Mouse (Mus musculus) MEL (cell line): ENCODE results near the gene Bloc1s6.

Experiments used
- CTCF ChIP-seq, 3 experiments: IDR thresholded peaks in 2 of 3; conservative IDR thresholded peaks in 1 of 3; 2 replicates each; pipeline ENCODE4 v1.5.1; 2011 to 2012; ENCODE audit warnings: low read length in 3 of 3, low read depth in 2 of 3, mild to moderate bottlenecking in 2 of 3, improper control_type of control experiment in 1 of 3, inconsistent platforms in 1 of 3, mixed read lengths in 1 of 3, moderate library complexity in 1 of 3; ENCODE audit not compliant: control insufficient read depth in 1 of 3, insufficient read depth in 1 of 3, poor library complexity in 1 of 3, severe bottlenecking in 1 of 3
- MAX ChIP-seq: IDR thresholded peaks from 2 replicates; pipeline ENCODE4 v1.6.1; 2011; ENCODE audit warnings: low read length, improper control_type of control experiment
- MAZ ChIP-seq: IDR thresholded peaks from 2 replicates; pipeline ENCODE4 v1.6.1; 2012; ENCODE audit warnings: low read depth, mild to moderate bottlenecking, inconsistent platforms, low read length, improper control_type of control experiment
- TBP ChIP-seq: IDR thresholded peaks from 2 replicates; pipeline ENCODE4 v1.8.0; 2011; ENCODE audit warnings: low read depth, low read length, improper control_type of control experiment
- USF2 ChIP-seq, 2 experiments: IDR thresholded peaks; 2 replicates each; pipeline ENCODE4 v1.6.1; 2011 to 2012; ENCODE audit warnings: improper control_type of control experiment in 2 of 2, low read length in 2 of 2, borderline replicate concordance in 1 of 2, inconsistent platforms in 1 of 2, low read depth in 1 of 2, mild to moderate bottlenecking in 1 of 2; ENCODE audit not compliant: insufficient read depth in 1 of 2

GRCm38 (mm10) chr2:122701012-122701411 is 37.3 kb upstream of the Bloc1s6 start:
- no peak for TF ChIP-seq USF2 (IDR thresholded peaks at IDR 0.05; ENCODE audit: borderline replicate concordance in 1 of 2, insufficient read depth in 1 of 2, low read depth in 1 of 2, low read length in 2 of 2)
- no peak for TF ChIP-seq CTCF (IDR thresholded peaks at IDR 0.05 in 2 of 3, conservative IDR thresholded peaks at IDR 0.05 in 1 of 3; ENCODE audit: control insufficient read depth in 1 of 3, insufficient read depth in 1 of 3, low read depth in 2 of 3, low read length in 3 of 3, poor library complexity in 1 of 3, severe bottlenecking in 1 of 3)
- no peak for TF ChIP-seq TBP
- TF ChIP-seq MAZ: no peak
- no peak for TF ChIP-seq MAX
